Mouse (Mus musculus) kidney, adult 10 weeks (tissue): ENCODE measurements around the gene Coq10b. TPM values are rescaled to one million over a fixed set of nuclear protein-coding genes. Genes with fewer than 3 reads are reported as not detected.

Experiments used
- polyA plus RNA-seq: library from polyadenylated mRNA; stranded (reverse); fragments of 350-450 nt; fragmentation: Illumina TruSeq; extraction: RNeasy Lipid Tissue Mini Kit (QIAGEN cat#74804); gene quantifications from one replicate; pipeline ENCODE4 v1.2.3, GENCODE M21; 2014; ENCODE audit warnings: low read depth, low replicate concordance

Gene Coq10b
- 146 TPM for polyA plus RNA-seq

DNA sequence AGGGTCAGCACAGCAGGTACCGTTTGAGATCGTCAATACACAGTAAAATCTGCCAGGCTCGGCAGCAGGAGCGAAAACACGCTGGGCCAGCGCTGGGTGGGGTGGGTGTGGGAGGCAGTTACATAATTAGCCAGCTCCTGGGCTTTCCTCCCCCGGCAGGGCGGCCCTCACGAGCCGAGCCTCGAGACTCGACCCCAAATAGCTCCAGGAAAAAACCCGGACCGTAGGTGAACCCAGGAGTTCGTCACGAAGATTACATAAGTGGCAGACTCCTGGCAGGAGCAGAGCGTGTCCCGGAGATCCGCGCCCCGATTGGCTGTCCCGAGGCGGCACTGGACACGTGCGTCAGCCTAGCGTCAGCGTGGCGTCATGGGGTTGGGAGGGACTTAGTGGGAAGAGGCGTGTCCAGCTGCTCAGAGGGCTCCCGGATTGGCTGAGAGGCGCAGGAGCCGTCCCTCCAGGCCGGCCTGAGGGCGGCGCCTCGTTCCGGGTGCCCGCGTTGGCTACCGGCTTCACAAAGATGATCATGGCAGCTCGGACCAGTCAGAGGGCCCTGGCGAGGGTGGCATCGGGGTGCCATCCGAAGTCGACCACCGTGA, at the start of gene Coq10b:
Gene Coq10b, plus strand, starts transcription at position 416 of the 599 bp plus-strand sequence.

DNA sequence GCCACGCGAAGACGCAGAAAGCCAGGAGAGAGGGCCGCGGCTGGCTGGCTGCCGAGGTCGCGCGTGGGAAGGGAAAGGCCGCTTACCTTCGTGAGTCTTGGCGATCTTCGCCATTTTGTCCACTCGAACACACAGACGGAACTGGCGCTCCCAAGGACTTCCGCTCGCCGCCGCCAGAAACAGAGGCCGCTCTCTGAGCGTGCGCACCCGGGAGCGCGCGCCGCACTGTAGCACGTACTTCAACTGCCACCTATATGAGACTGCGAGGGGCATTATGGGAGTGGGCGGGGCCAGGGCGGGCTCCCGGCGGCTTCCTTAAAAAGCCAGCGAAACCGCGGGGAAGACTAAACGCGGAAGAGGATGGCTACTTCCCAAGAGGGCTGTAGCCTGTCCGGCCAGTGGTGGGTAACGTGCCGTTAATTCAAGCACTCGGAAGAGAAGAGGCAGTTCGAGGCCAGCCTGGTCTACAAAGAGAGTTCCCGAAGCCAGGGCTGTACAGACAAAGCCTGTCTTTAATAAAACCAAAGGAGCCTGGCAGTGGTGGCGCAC, 25.2 kb upstream of the Coq10b start, which contains the start of gene Sf3b1:
Gene Sf3b1, minus strand, starts transcription at position 229 of the 549 bp plus-strand sequence.

DNA sequence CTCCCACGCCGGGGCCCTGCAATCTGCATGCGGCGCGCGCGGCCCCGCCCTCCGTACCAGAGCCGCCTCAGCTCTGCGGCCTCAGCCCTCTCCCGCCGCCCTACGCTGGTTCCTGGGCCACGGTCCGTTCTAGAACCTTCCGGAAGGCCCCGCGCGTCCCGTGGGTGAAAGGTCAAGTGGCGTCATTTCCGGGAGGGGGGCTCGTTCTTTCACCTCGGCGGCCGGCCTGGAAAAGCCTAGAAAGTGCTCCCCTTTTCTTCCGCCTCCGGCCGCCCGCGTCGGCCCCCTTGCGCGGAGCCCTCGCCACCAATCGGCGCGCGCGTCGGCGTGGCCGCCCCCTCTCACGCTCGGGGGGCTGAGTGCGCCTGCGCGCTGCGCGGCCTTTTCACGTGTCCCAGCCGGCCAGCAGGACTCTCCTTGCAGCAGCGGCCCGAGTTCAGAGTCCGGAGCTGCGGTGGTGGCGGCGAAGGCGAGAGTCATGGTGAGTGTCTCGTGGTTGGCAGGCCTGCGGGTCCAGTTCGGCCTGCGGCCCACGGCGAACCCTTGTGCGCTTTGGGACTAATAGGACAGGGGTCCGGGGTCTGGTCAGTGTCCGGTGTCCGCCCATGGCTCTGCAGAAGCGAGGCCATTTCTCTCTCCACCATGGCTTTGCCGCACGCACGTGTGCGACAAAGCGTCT, 35.5 kb downstream of the Coq10b start, which contains the start of the genes Hspe1 and Hspd1:
Gene Hspe1, plus strand, starts transcription at position 201 of the 679 bp plus-strand sequence.
Gene Hspd1, minus strand, starts transcription at position 312 of the 679 bp plus-strand sequence.

Other genes with a start within 250 kb of the Coq10b start
- 27.3 TPM for gene Ankrd44, start 126.4 kb upstream of the Coq10b start, polyA plus RNA-seq
- gene Sf3b1, start 25.3 kb upstream of the Coq10b start, polyA plus RNA-seq: 206 TPM
- gene Hspe1, start 35.4 kb downstream of the Coq10b start, polyA plus RNA-seq: 690 TPM
- gene Hspd1, start 35.5 kb downstream of the Coq10b start, polyA plus RNA-seq: 1,170 TPM
- gene Mob4, start 78.5 kb downstream of the Coq10b start, polyA plus RNA-seq: 179 TPM
- 2.5 TPM for gene Rftn2, start 174.0 kb downstream of the Coq10b start, polyA plus RNA-seq
- gene Mars2, start 184.4 kb downstream of the Coq10b start, polyA plus RNA-seq: 6.4 TPM